Mouse (Mus musculus) limb, embryonic 14.5 days (tissue): Measurements from ENCODE around the gene Aldh3a2. TPM values are rescaled to one million over a fixed set of nuclear protein-coding genes. Genes with fewer than 3 reads are reported as not detected.

ENCODE experiments used
- ATAC-seq: fragments of 200-750 bp; cut with Nextera tagmentation; 2 replicates; pipeline ENCODE4 v1.8.0; 2017; ENCODE audit warnings: low read depth, moderate number of reproducible peaks, moderate TSS enrichment; ENCODE audit not compliant: low FRiP score
- DNase-seq: peaks from one replicate; pipeline ENCODE4 v3.0.0-alpha.2; 2015; ENCODE audit warnings: low spot score
- H3K27ac ChIP-seq: fragments of 300-500 bp; sonication (generic); replicated peaks from 2 replicates; pipeline ENCODE4 v1.5.1; 2014; ENCODE audit warnings: low read depth, mild to moderate bottlenecking, low read length, moderate library complexity, mixed read lengths
- H3K27me3 ChIP-seq: fragments of 300-500 bp; sonication (generic); 2 replicates; pipeline ENCODE4 v1.6.1; 2014; ENCODE audit warnings: low read length, mixed read lengths; ENCODE audit not compliant: control insufficient read depth, insufficient read depth
- H3K36me3 ChIP-seq: fragments of 300-500 bp; sonication (generic); 2 replicates; pipeline ENCODE4 v1.6.1; 2014; ENCODE audit warnings: mild to moderate bottlenecking, low read length, moderate library complexity, mixed read lengths; ENCODE audit not compliant: control insufficient read depth, insufficient read depth
- H3K4me1 ChIP-seq: fragments of 300-500 bp; sonication (generic); 2 replicates; pipeline ENCODE4 v1.6.1; 2014; ENCODE audit warnings: antibody characterized with exemption, low read length, mixed read lengths; ENCODE audit not compliant: control insufficient read depth, insufficient read depth
- H3K4me2 ChIP-seq: fragments of 300-500 bp; sonication (generic); replicated peaks from 2 replicates; pipeline ENCODE4 v1.6.1; 2014; ENCODE audit warnings: low read depth, mild to moderate bottlenecking, low read length, moderate library complexity; ENCODE audit not compliant: severe bottlenecking
- H3K4me3 ChIP-seq: fragments of 300-500 bp; sonication (generic); replicated peaks from 2 replicates; pipeline ENCODE4 v1.5.1; 2014; ENCODE audit warnings: low read length
- H3K9ac ChIP-seq: fragments of 300-500 bp; sonication (generic); 2 replicates; pipeline ENCODE4 v1.6.1; 2014; ENCODE audit warnings: mild to moderate bottlenecking, low read depth, low read length, moderate library complexity; ENCODE audit not compliant: severe bottlenecking
- H3K9me3 ChIP-seq: fragments of 300-500 bp; sonication (generic); 2 replicates; pipeline ENCODE4 v1.6.1; 2016; ENCODE audit warnings: low read length; ENCODE audit not compliant: control insufficient read depth
- POLR2A ChIP-seq: fragments of 200-500 bp; IDR thresholded peaks from 2 replicates; pipeline ENCODE4 v1.8.0; 2012; ENCODE audit warnings: inconsistent platforms, mild to moderate bottlenecking, moderate library complexity, borderline replicate concordance; ENCODE audit not compliant: insufficient read depth, insufficient read length; ENCODE audit errors: extremely low read depth
- WGBS: fragments of 180-500 bp; shearing (Covaris S2); extraction: QIAGEN DNeasy Blood & Tissue Kit; methylation state at CpG from one replicate; pipeline ENCODE4 v1.1.7; 2014; 5-methylcytosine and 5-hydroxymethylcytosine counted together
- polyA plus RNA-seq, 2 experiments: library from polyadenylated mRNA; depleted of rRNA in 1 of 2; stranded (reverse) in 1 of 2; unstranded in 1 of 2; fragments of >200 nt; fragmentation: Nextera tagmentation in 1 of 2; extraction: Ambion mirVana in 1 of 2; gene quantifications; 2 replicates each; pipeline versions ENCODE4 v1.2.1 to v1.2.3; 2012 to 2014

The Aldh3a2 gene
- polyA plus RNA-seq, 2 experiments, result 33.5 to 35.5 TPM

DNA sequence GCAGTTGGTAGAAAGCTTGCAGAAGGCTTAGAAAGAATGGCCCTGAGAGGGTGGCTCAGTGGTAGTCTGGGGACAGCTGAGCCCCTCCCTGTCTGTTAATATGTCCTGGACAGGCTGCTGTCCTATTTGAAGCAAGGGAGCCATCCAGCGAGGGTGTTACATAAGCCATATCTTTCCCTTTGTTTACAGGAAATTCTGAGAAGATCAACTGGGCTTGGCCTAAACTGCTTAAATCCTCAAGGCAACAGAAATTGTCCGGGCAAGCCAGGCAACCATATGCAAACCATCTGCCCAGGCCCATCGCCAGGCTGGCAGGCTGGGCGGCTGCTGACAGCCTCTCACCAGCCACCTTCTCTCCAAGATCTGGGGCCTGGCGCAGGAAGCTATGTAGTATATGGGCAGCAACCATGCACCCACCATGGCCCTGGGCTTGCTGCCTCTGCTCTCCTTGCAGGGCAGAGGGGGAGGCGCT, 41.3 kb downstream of the Aldh3a2 start:
- H3K4me3 ChIP-seq, result no peak overlapping the region
- H3K27ac ChIP-seq, result no peak overlapping the region
- no peak overlapping the region for H3K9ac ChIP-seq
- no peaks in the 10 kb centered on the region for H3K27me3 ChIP-seq
- H3K4me1 ChIP-seq, result 0 out of 2 replicates have a peak, but pooled peaks cover under 1% of the 10 kb centered on the region
- no peak for TF ChIP-seq POLR2A
- H3K9me3 ChIP-seq, result no peaks in the 10 kb centered on the region
- H3K4me2 ChIP-seq, result no peak overlapping the region
- ATAC-seq, result no peak
- no peak for DNase-seq
- WGBS, result 69% methylated on average over 6 of the region's 6 CpGs
- no peaks in the 10 kb centered on the region for H3K36me3 ChIP-seq

DNA sequence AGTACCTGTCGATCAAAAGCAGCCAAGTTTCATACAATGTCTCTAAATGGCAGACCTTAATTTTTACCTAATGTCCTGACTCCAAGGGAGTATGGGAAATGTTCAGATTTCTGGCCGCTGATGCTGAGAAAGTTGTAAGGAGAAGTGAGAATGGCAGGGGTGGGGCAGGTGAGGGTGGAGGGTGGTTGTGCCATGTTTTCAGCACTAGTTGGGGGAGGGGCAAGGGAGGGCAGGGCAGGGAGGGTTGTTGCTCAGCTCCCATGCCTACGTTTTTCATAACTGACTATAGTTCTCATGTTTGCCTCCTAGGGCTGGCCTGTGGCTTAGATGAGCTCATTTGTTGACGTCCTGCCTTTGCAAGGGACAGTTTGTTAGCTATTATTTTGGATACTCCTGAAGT, 41.8 kb downstream of the Aldh3a2 start:
- WGBS, result 74% methylated on average over 4 of the region's 4 CpGs
- Histone ChIP-seq H3K9ac (no peak overlapping the region), H3K27me3 (no peaks in the 10 kb centered on the region), H3K4me2 (no peak overlapping the region), H3K4me1 (no peaks in the 10 kb centered on the region), H3K27ac (no peak overlapping the region), H3K4me3 (no peak overlapping the region), H3K9me3 (no peaks in the 10 kb centered on the region), H3K36me3 (no peaks in the 10 kb centered on the region)
- ATAC-seq (no peak), DNase-seq (no peak)
- no peak for TF ChIP-seq POLR2A

DNA sequence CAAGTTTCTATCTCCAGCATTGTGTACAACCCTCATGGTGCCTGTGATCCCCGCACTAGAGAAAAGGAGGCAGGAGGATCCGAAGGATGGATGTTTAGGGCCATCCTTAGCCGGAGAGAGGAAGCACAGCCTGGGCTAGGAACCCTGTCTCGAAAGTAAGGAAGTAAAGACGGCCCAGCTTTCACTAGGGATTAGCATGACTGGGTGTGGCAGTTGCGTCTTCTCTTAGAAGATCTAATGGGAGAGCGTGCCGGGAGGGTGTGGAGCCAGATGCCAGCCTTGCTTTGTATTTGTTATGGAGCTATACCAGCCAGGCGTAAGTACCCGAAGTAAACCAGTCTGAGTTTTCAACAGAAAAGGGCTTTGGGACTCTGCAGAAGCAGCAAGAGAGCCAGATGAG, 42.4 kb downstream of the Aldh3a2 start:
- H3K27ac ChIP-seq, result no peak overlapping the region
- H3K4me1 ChIP-seq, result no peaks in the 10 kb centered on the region
- H3K9ac ChIP-seq, result no peak overlapping the region
- no peak for TF ChIP-seq POLR2A
- no peaks in the 10 kb centered on the region for H3K36me3 ChIP-seq
- DNase-seq (no peak), ATAC-seq (no peak)
- H3K4me3 ChIP-seq, result no peak overlapping the region
- no peak overlapping the region for H3K4me2 ChIP-seq
- 90% methylated on average over 10 of the region's 10 CpGs for WGBS
- H3K27me3 ChIP-seq, result no peaks in the 10 kb centered on the region
- H3K9me3 ChIP-seq, result no peaks in the 10 kb centered on the region

DNA sequence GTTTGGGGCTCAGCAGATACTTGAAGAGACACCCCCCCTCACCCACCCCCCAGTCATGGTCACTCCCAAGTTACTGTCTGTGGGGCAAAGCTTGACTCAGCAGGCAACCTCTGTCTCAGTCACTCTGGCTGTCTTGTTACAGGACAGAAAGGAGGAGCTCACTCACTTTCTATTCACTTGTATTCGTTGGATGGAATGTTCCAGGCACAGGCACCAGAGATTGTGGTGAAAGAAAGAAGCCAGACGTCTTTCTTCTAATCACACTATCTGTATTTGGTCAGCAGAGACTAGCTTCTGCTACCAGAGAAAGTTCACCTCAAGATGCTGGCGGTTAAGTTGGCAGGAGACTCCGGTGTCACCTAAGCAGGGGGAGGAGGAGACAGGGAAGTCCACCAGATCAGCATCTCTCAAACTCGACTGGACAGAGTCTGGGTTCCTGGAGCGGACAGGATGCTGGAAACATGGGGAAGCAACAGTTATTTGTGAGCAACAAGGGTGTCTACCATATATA, 43.0 kb downstream of the Aldh3a2 start:
- Histone ChIP-seq H3K27me3 (no peaks in the 10 kb centered on the region), H3K4me3 (no peak overlapping the region), H3K4me2 (no peak overlapping the region), H3K9ac (no peak overlapping the region), H3K36me3 (no peaks in the 10 kb centered on the region), H3K27ac (no peak overlapping the region), H3K9me3 (no peaks in the 10 kb centered on the region), H3K4me1 (no peaks in the 10 kb centered on the region)
- no peak for DNase-seq
- ATAC-seq, result no peak
- 79% methylated on average over 6 of the region's 6 CpGs for WGBS
- TF ChIP-seq POLR2A, result no peak

DNA sequence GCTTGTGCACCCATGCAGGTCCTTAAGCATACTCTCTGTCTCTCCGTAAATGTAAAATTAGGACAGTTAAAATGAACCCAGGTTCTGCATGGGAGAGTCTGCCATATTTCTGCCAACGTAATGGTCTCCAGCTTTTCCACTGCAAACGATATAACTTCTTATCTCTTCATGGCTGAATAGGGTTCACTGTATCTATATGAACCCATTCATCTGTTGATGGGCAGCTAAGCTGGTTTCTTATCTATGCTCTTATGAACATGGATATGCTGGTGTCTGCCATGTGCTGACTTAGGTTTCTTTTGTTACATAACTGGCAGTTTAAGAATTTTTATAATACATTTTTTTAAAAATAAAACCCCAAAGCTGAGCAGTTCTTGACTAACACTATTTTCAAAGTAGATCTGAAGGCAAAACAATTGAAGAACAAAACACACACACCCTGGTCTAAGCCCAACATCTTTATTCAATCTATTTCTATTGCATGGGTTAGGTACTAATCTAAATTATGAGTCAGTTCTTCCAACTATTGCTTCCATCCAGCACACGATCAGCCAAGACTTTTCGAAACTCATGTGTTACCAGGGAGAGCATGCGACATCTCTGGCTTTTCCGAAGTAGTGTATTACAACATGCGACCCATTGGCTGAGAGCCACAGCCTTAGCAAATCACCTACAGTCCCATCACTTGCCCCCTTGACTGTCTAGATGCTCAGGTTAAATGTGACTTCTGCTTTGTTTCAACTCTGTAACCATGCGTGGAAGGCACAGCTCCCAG, 44.1 kb downstream of the Aldh3a2 start:
- H3K4me3 ChIP-seq, result no peak overlapping the region
- H3K27me3 ChIP-seq, result no peaks in the 10 kb centered on the region
- no peak overlapping the region for H3K27ac ChIP-seq
- WGBS, result 88% methylated on average over 9 of the region's 9 CpGs
- no peak for ATAC-seq
- H3K4me2 ChIP-seq, result no peak overlapping the region
- no peaks in the 10 kb centered on the region for H3K36me3 ChIP-seq
- DNase-seq, result no peak
- no peak overlapping the region for H3K9ac ChIP-seq
- no peaks in the 10 kb centered on the region for H3K9me3 ChIP-seq
- no peaks in the 10 kb centered on the region for H3K4me1 ChIP-seq
- no peak for TF ChIP-seq POLR2A

DNA sequence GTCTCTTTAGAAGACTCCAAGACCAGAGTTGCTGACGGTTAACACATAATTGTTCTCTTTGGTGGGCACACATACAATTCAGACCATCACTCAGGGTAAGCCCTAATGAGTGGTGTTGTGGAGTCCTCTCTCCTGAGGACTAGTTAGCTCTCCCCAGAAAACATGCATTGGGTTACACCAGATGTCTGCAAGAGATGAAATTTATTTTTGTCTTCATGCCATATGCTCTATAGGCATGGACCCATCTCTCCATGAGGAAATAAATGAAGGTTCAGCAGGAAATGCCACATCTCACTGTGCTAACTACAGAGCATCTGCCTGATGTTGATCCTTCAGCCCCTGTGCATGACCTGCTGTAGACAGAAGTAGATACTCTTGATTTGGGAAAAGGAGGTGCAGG, 45.3 kb downstream of the Aldh3a2 start:
- WGBS, result 59% methylated on average over 1 of the region's 1 CpGs
- H3K4me1 ChIP-seq, result no peaks in the 10 kb centered on the region
- DNase-seq (no peak), ATAC-seq (no peak)
- H3K36me3 ChIP-seq, result no peaks in the 10 kb centered on the region
- no peak overlapping the region for H3K4me2 ChIP-seq
- TF ChIP-seq POLR2A, result no peak
- H3K4me3 ChIP-seq, result no peak overlapping the region
- H3K27me3 ChIP-seq, result no peaks in the 10 kb centered on the region
- no peak overlapping the region for H3K9ac ChIP-seq
- no peaks in the 10 kb centered on the region for H3K9me3 ChIP-seq
- H3K27ac ChIP-seq, result no peak overlapping the region
